10 mouse cellular contexts compared by ENCODE assay signal in genomic region chr14:7944349-7945039, GRCm38 (mm10). TPM values are rescaled to one million over a fixed set of nuclear protein-coding genes. Genes with fewer than 3 reads are reported as not detected.
DNase-seq lines count a peak whose midpoint lies in the region; ATAC-seq and TF ChIP-seq lines count a peak whose summit lies in the region.
"Had no signal": no experiment of that assay in that cellular context is flagged by ENCODE, and none has a peak within 500 bp of the region (broad histone marks: within the 10 kb centered on the region; RNA-seq: fewer than 3 reads in every experiment).

No protein-coding gene starts in this region.

- TF ChIP-seq CTCF in CH12.LX (conservative IDR thresholded peaks at IDR 0.05 in 1 of 2, IDR thresholded peaks at IDR 0.05 in 1 of 2; ENCODE audit: low read depth in 2 of 2, low read length in 2 of 2): peak in 1 of 2 experiments; percentile 64; a peak in 3 of 4 replicates
- no peak for TF ChIP-seq CTCF in thymus, adult 2 months (IDR thresholded peaks at IDR 0.05; ENCODE audit: borderline replicate concordance, control insufficient read depth, extremely low read depth, insufficient read depth, low read length, poor library complexity)

- TF ChIP-seq EP300 in CH12.LX (IDR thresholded peaks at IDR 0.05; ENCODE audit: low read length): no peak

- no peak for DNase-seq in heart, adult 11 months
- peak; percentile 64 for DNase-seq in CH12.LX (ENCODE audit: extremely low read depth)
- peak; percentile 45 for DNase-seq in c-Kit-positive CD71-negative TER-119-negative erythroid progenitor cells, embryonic 14.5 days (ENCODE audit: low read depth)
- peak; percentile 25 for DNase-seq in liver, embryonic 13.5 days
- DNase-seq in thymus, adult 2 months: peak; percentile 53
- no peak for DNase-seq in ovary, postnatal 10 days (ENCODE audit: low spot score)
- no peak for DNase-seq in embryo, embryonic 10 days (ENCODE audit: low spot score)

- H3K9me3 ChIP-seq in heart, embryonic 13.5 days: no peaks in the 10 kb centered on the region
- H3K9me3 ChIP-seq in CH12.LX (replicated peaks; ENCODE audit: low read length): no peaks in the 10 kb centered on the region
- H3K9me3 ChIP-seq in liver, embryonic 13.5 days (replicated peaks): no peaks in the 10 kb centered on the region
- H3K9me3 ChIP-seq: neural tube, embryonic 13.5 days had no signal

- H3K36me3 ChIP-seq in heart, embryonic 13.5 days: peaks cover 90% of the 10 kb centered on the region
- H3K36me3 ChIP-seq in CH12.LX (replicated peaks in 1 of 2; ENCODE audit: control insufficient read depth in 1 of 2, insufficient read depth in 1 of 2, low read length in 1 of 2): peaks cover 64 to 96% of the 10 kb centered on the region in 2 experiments
- peaks cover 28% of the 10 kb centered on the region for H3K36me3 ChIP-seq in liver, embryonic 13.5 days
- no peaks in the 10 kb centered on the region for H3K36me3 ChIP-seq in thymus, adult 2 months (ENCODE audit: control insufficient read depth, insufficient read depth, low read length)

- in situ Hi-C loops in CH12.LX (cut with MboI; ENCODE audit: low pct_ligation_motif_present, low pct_unique_long_range_greater_than_20kb, low sequenced_read_pairs): no loop called here

- 46% methylated on average over 8 of the region's 8 CpGs for WGBS in heart, embryonic 13.5 days
- WGBS in liver, embryonic 13.5 days (ENCODE audit: insufficient replicate concordance): 36% methylated on average over 8 of the region's 8 CpGs
- WGBS in thymus, adult 2 months: 29% methylated on average over 8 of the region's 8 CpGs

- dilution Hi-C loops in CH12.LX (cut with MboI; ENCODE audit: extremely low pct_ligation_motif_present, extremely low pct_unique_long_range_greater_than_20kb, low sequenced_read_pairs): no loop called here

- no peak for TF ChIP-seq POLR2A in CH12.LX (IDR thresholded peaks at IDR 0.05; ENCODE audit: low read depth, low read length)
- no peak for TF ChIP-seq POLR2A in thymus, adult 2 months (IDR thresholded peaks at IDR 0.05; ENCODE audit: control insufficient read depth, extremely low read depth, insufficient read depth, low read length, poor library complexity)

- no peaks in the 10 kb centered on the region for H3K27me3 ChIP-seq in heart, embryonic 13.5 days (replicated peaks)
- no peaks in the 10 kb centered on the region for H3K27me3 ChIP-seq in CH12.LX (replicated peaks)
- no peaks in the 10 kb centered on the region for H3K27me3 ChIP-seq in liver, embryonic 13.5 days
- H3K27me3 ChIP-seq in thymus, adult 2 months (ENCODE audit: control insufficient read depth, insufficient read depth, low read length): no peaks in the 10 kb centered on the region
- H3K27me3 ChIP-seq: neural tube, embryonic 13.5 days had no signal

- H3K4me1 ChIP-seq in heart, embryonic 13.5 days: peaks cover 48% of the 10 kb centered on the region
- peaks cover 0 to 18% of the 10 kb centered on the region in 2 experiments; a peak in 2 of 4 replicates for H3K4me1 ChIP-seq in CH12.LX (ENCODE audit: control insufficient read depth in 1 of 2, insufficient read depth in 2 of 2)
- no peaks in the 10 kb centered on the region for H3K4me1 ChIP-seq in liver, embryonic 13.5 days (replicated peaks)
- peaks cover 7% of the 10 kb centered on the region for H3K4me1 ChIP-seq in thymus, adult 2 months (replicated peaks; ENCODE audit: control insufficient read depth, insufficient read depth, low read length)

- no peak overlapping the region for H3K4me3 ChIP-seq in heart, embryonic 13.5 days
- no peak overlapping the region for H3K4me3 ChIP-seq in CH12.LX (replicated peaks in 1 of 3; ENCODE audit: low read depth in 2 of 3, low read length in 2 of 3, poor library complexity in 1 of 3)
- no peak overlapping the region for H3K4me3 ChIP-seq in liver, embryonic 13.5 days (replicated peaks)
- no peak overlapping the region for H3K4me3 ChIP-seq in thymus, adult 2 months (ENCODE audit: control insufficient read depth, insufficient read depth, low read length)
- H3K4me3 ChIP-seq: neural tube, embryonic 13.5 days had no signal

- no peak for ATAC-seq in heart, embryonic 13.5 days (ENCODE audit: extremely low read depth, insufficient number of reproducible peaks, low FRiP score, low TSS enrichment)
- no peak for ATAC-seq in liver, embryonic 13.5 days (ENCODE audit: low read depth)

- peak overlapping the region; percentile 66; the same call in 1 of the 2 replicates for H3K27ac ChIP-seq in heart, embryonic 13.5 days (replicated peaks)
- no peak overlapping the region for H3K27ac ChIP-seq in CH12.LX (ENCODE audit: insufficient read depth, low read depth)
- no peak overlapping the region for H3K27ac ChIP-seq in liver, embryonic 13.5 days
- no peak overlapping the region for H3K27ac ChIP-seq in thymus, adult 2 months (ENCODE audit: control insufficient read depth, insufficient read depth, low read length)

- H3K4me2 ChIP-seq in heart, embryonic 13.5 days: no peak overlapping the region
- H3K4me2 ChIP-seq in CH12.LX (ENCODE audit: insufficient read depth, low read depth, poor library complexity, severe bottlenecking): no peak overlapping the region
- no peak overlapping the region for H3K4me2 ChIP-seq in liver, embryonic 13.5 days
- H3K4me2 ChIP-seq: neural tube, embryonic 13.5 days had no signal

- H3K9ac ChIP-seq in heart, embryonic 13.5 days: no peak overlapping the region
- no peak overlapping the region for H3K9ac ChIP-seq in CH12.LX (ENCODE audit: insufficient read depth, low read depth)
- H3K9ac ChIP-seq in liver, embryonic 13.5 days: no peak overlapping the region
- H3K9ac ChIP-seq: neural tube, embryonic 13.5 days had no signal

- peak; percentile 52 for TF ChIP-seq RAD21 in CH12.LX (IDR thresholded peaks at IDR 0.05; ENCODE audit: low read depth, low read length)

- no peaks in the 10 kb centered on the region for H3K79me2 ChIP-seq in CH12.LX (replicated peaks; ENCODE audit: control insufficient read depth, extremely low read depth, insufficient read depth, poor library complexity, severe bottlenecking)

TF ChIP-seq in CH12.LX, 34 proteins besides CTCF, POLR2A, EP300 and RAD21:
- TF ChIP-seq PAX5 (IDR thresholded peaks at IDR 0.05; ENCODE audit: low read length): no peak
- TF ChIP-seq MYC (IDR thresholded peaks at IDR 0.05; ENCODE audit: low read depth, low read length): peak; percentile 68; the same call in 1 of the 2 replicates
- TF ChIP-seq CHD2 (IDR thresholded peaks at IDR 0.05; ENCODE audit: low read length): 0 out of 2 replicates have a peak, but pooled peaks have one; percentile 18
- TF ChIP-seq MAX (IDR thresholded peaks at IDR 0.05; ENCODE audit: low read length): peak; percentile 74
- no peak for TF ChIP-seq HCFC1 (IDR thresholded peaks at IDR 0.05; ENCODE audit: low read depth, low read length)
- peak; percentile 30; the same call in 1 of the 2 replicates for TF ChIP-seq ELF1 (IDR thresholded peaks at IDR 0.05; ENCODE audit: low read depth, low read length)
- TF ChIP-seq USF1 (IDR thresholded peaks at IDR 0.05; ENCODE audit: low read depth, low read length): peak; percentile 40; the same call in 1 of the 2 replicates
- TF ChIP-seq KAT2A (IDR thresholded peaks at IDR 0.05; ENCODE audit: insufficient replicate concordance, low read length): no peak
- TF ChIP-seq USF2 (conservative IDR thresholded peaks at IDR 0.05; ENCODE audit: low read depth, low read length): no peak
- TF ChIP-seq SMC3 (IDR thresholded peaks at IDR 0.05; ENCODE audit: low read depth, low read length): peak; percentile 60
- TF ChIP-seq JUND (conservative IDR thresholded peaks at IDR 0.05; ENCODE audit: low read depth, low read length): no peak
TF ChIP-seq in CH12.LX: peak in this region for 6.

RNA-seq across cellular contexts. Expression of gene Gm45521, which starts 12.6 kb away (rescaled TPM):
- not detected in 2 replicates for polyA plus RNA-seq in heart, embryonic 13.5 days (2015; fragmentation: Nextera tagmentation; extraction: Ambion mirVana)
- total RNA-seq in CH12.LX (2012; rRNA removed): not detected in 2 replicates
- total RNA-seq in CH12.LX (2014; rRNA removed): not detected in 2 replicates
- not detected in 2 replicates for polyA plus RNA-seq in CH12.LX (2012; ENCODE audit: insufficient read length, low read depth)
- polyA plus RNA-seq in liver, embryonic 13.5 days (2015; fragmentation: Nextera tagmentation; extraction: Ambion mirVana): not detected in 2 replicates
- not detected in 2 replicates for polyA plus RNA-seq in thymus, adult 2 months (2012; rRNA removed)
- polyA plus RNA-seq: intestine, embryonic 14.5 days had no signal

RNA-seq across cellular contexts. Expression of gene Dnase1l3, which starts 49.9 kb away (rescaled TPM):
- polyA plus RNA-seq in heart, embryonic 13.5 days (2015; fragmentation: Nextera tagmentation; extraction: Ambion mirVana): 0.05 and 0.13 TPM in 2 replicates
- 1.5 and 2.5 TPM in 2 replicates for total RNA-seq in CH12.LX (2012; rRNA removed)
- total RNA-seq in CH12.LX (2014; rRNA removed): 2.5 and 2.9 TPM in 2 replicates
- polyA plus RNA-seq in CH12.LX (2012; ENCODE audit: insufficient read length, low read depth): 30.4 and 36.0 TPM in 2 replicates
- polyA plus RNA-seq in liver, embryonic 13.5 days (2015; fragmentation: Nextera tagmentation; extraction: Ambion mirVana): 1.3 and 1.8 TPM in 2 replicates
- 22.0 and 27.8 TPM in 2 replicates for polyA plus RNA-seq in thymus, adult 2 months (2012; rRNA removed)

RNA-seq across cellular contexts. Expression of gene Abhd6, which starts 58.2 kb away (rescaled TPM):
- polyA plus RNA-seq in heart, embryonic 13.5 days (2015; fragmentation: Nextera tagmentation; extraction: Ambion mirVana): 10.4 and 12.5 TPM in 2 replicates
- total RNA-seq in CH12.LX (2012; rRNA removed): 36.0 and 38.1 TPM in 2 replicates
- 31.9 and 39.2 TPM in 2 replicates for total RNA-seq in CH12.LX (2014; rRNA removed)
- polyA plus RNA-seq in CH12.LX (2012; ENCODE audit: insufficient read length, low read depth): 45.2 and 55.9 TPM in 2 replicates
- 9.3 and 9.9 TPM in 2 replicates for polyA plus RNA-seq in liver, embryonic 13.5 days (2015; fragmentation: Nextera tagmentation; extraction: Ambion mirVana)
- polyA plus RNA-seq in thymus, adult 2 months (2012; rRNA removed): 15.6 and 18.1 TPM in 2 replicates

Comparison
In these comparisons a context has a peak if more than half of its experiments do, and no peak if none do; other contexts are left out.
1. DNase-seq: peak in CH12.LX (single experiment), c-Kit-positive CD71-negative TER-119-negative erythroid progenitor cells, embryonic 14.5 days (single experiment), liver, embryonic 13.5 days (single experiment) and thymus, adult 2 months (single experiment); none in heart, adult 11 months (single experiment), ovary, postnatal 10 days (single experiment) and embryo, embryonic 10 days (single experiment).